Comparison of ENCODE assay signal across 15 mouse cellular contexts in genomic region chr17:3597130-3597529, GRCm38 (mm10). TPM values are rescaled to one million over a fixed set of nuclear protein-coding genes. Genes with fewer than 3 reads are reported as not detected.
DNase-seq lines count a peak whose midpoint lies in the region; ATAC-seq and TF ChIP-seq lines count a peak whose summit lies in the region.
"Had no signal": no experiment of that assay in that cellular context is flagged by ENCODE, and none has a peak within 500 bp of the region (broad histone marks: within the 10 kb centered on the region; RNA-seq: fewer than 3 reads in every experiment).

No protein-coding gene starts in this region.

- no peaks in the 10 kb centered on the region for H3K36me3 ChIP-seq in hindbrain, embryonic 11.5 days (ENCODE audit: control insufficient read depth, insufficient read depth, low read length)
- H3K36me3 ChIP-seq in hindbrain, embryonic 14.5 days (replicated peaks; ENCODE audit: control insufficient read depth, insufficient read depth) = no peaks in the 10 kb centered on the region
- no peaks in the 10 kb centered on the region for H3K36me3 ChIP-seq in lung, postnatal 0 days (ENCODE audit: insufficient read depth, low read length)
- no peaks in the 10 kb centered on the region for H3K36me3 ChIP-seq in kidney, adult 2 months (ENCODE audit: control insufficient read depth, insufficient read depth, low read length)
- no peaks in the 10 kb centered on the region for H3K36me3 ChIP-seq in stomach, embryonic 16.5 days (ENCODE audit: control insufficient read depth, insufficient read depth, low read length)
- H3K36me3 ChIP-seq: forebrain, embryonic 15.5 days; heart, embryonic 12.5 days; hindbrain, embryonic 12.5 days; midbrain, embryonic 12.5 days; neural tube, embryonic 12.5 days had no signal

- no peak overlapping the region for H3K27ac ChIP-seq in hindbrain, embryonic 11.5 days (ENCODE audit: low read depth, low read length)
- H3K27ac ChIP-seq in hindbrain, embryonic 14.5 days = no peak overlapping the region
- no peak overlapping the region for H3K27ac ChIP-seq in lung, postnatal 0 days (ENCODE audit: low read length)
- peak overlapping the region; percentile 60; the same call in 1 of the 2 replicates for H3K27ac ChIP-seq in kidney, adult 2 months (ENCODE audit: insufficient read depth, low read depth, low read length)
- peak overlapping the region; percentile 45 for H3K27ac ChIP-seq in stomach, embryonic 16.5 days (ENCODE audit: low read length)
- H3K27ac ChIP-seq: forebrain, embryonic 15.5 days; hindbrain, embryonic 12.5 days; liver, embryonic 14.5 days; midbrain, embryonic 12.5 days; neural tube, embryonic 12.5 days had no signal

- H3K4me2 ChIP-seq in hindbrain, embryonic 11.5 days (replicated peaks; ENCODE audit: low read depth, low read length) = no peak overlapping the region
- H3K4me2 ChIP-seq in hindbrain, embryonic 14.5 days (replicated peaks) = no peak overlapping the region
- no peak overlapping the region for H3K4me2 ChIP-seq in lung, postnatal 0 days (replicated peaks; ENCODE audit: low read depth, low read length)
- no peak overlapping the region for H3K4me2 ChIP-seq in stomach, embryonic 16.5 days (ENCODE audit: low read depth, low read length)
- H3K4me2 ChIP-seq: forebrain, embryonic 15.5 days; heart, embryonic 12.5 days; hindbrain, embryonic 12.5 days; midbrain, embryonic 12.5 days; neural tube, embryonic 12.5 days had no signal

- H3K4me3 ChIP-seq in hindbrain, embryonic 11.5 days (ENCODE audit: low read depth, low read length) = no peak overlapping the region
- H3K4me3 ChIP-seq in hindbrain, embryonic 14.5 days (replicated peaks; ENCODE audit: low read length) = no peak overlapping the region
- H3K4me3 ChIP-seq in lung, postnatal 0 days (ENCODE audit: low read depth, low read length) = no peak overlapping the region
- H3K4me3 ChIP-seq in kidney, adult 2 months (ENCODE audit: insufficient read depth, low read depth, low read length) = no peak overlapping the region
- H3K4me3 ChIP-seq in stomach, embryonic 16.5 days (replicated peaks; ENCODE audit: low read length) = no peak overlapping the region
- H3K4me3 ChIP-seq: forebrain, embryonic 15.5 days; heart, embryonic 12.5 days; hindbrain, embryonic 12.5 days; midbrain, embryonic 12.5 days; neural tube, embryonic 12.5 days had no signal

- peak; percentile 2 for DNase-seq in hindbrain, embryonic 11.5 days (ENCODE audit: low spot score)
- DNase-seq in hindbrain, embryonic 14.5 days (ENCODE audit: low spot score) = no peak
- DNase-seq in lung, postnatal 0 days (ENCODE audit: low spot score) = no peak
- DNase-seq in lung, postnatal 14 days = no peak
- peak; percentile 20 for DNase-seq in kidney, adult 2 months
- DNase-seq in urinary bladder, postnatal 14 days (ENCODE audit: low spot score) = no peak
- no peak for DNase-seq in heart, adult 11 months
- DNase-seq: cerebellum, adult 8-10 months had no signal

- H3K4me1 ChIP-seq in hindbrain, embryonic 11.5 days (replicated peaks; ENCODE audit: control insufficient read depth, insufficient read depth, low read length) = no peaks in the 10 kb centered on the region
- no peaks in the 10 kb centered on the region for H3K4me1 ChIP-seq in hindbrain, embryonic 14.5 days (replicated peaks; ENCODE audit: control insufficient read depth, insufficient read depth, low read length)
- no peaks in the 10 kb centered on the region for H3K4me1 ChIP-seq in lung, postnatal 0 days (ENCODE audit: insufficient read depth, low read depth, low read length)
- H3K4me1 ChIP-seq in kidney, adult 2 months (ENCODE audit: control insufficient read depth, insufficient read depth, low read length) = no peaks in the 10 kb centered on the region
- H3K4me1 ChIP-seq in stomach, embryonic 16.5 days (ENCODE audit: control insufficient read depth, insufficient read depth, low read length) = peaks cover 8% of the 10 kb centered on the region; the same call in 1 of the 2 replicates
- H3K4me1 ChIP-seq: forebrain, embryonic 15.5 days; heart, embryonic 12.5 days; midbrain, embryonic 12.5 days; neural tube, embryonic 12.5 days had no signal

- no peak for TF ChIP-seq POLR2A in kidney, adult 2 months (IDR thresholded peaks at IDR 0.05; ENCODE audit: low read depth, low read length)

- 78% methylated on average over 1 of the region's 1 CpGs for WGBS in hindbrain, embryonic 11.5 days
- 76% methylated on average over 1 of the region's 1 CpGs for WGBS in hindbrain, embryonic 14.5 days
- WGBS in lung, postnatal 0 days = 29% methylated on average over 1 of the region's 1 CpGs
- WGBS in kidney, adult 2 months = 41% methylated on average over 1 of the region's 1 CpGs
- 40% methylated on average over 1 of the region's 1 CpGs for WGBS in stomach, embryonic 16.5 days

- H3K9ac ChIP-seq in hindbrain, embryonic 11.5 days (ENCODE audit: low read depth, low read length) = no peak overlapping the region
- no peak overlapping the region for H3K9ac ChIP-seq in hindbrain, embryonic 14.5 days
- no peak overlapping the region for H3K9ac ChIP-seq in lung, postnatal 0 days (replicated peaks; ENCODE audit: low read depth)
- H3K9ac ChIP-seq in stomach, embryonic 16.5 days (ENCODE audit: low read length) = no peak overlapping the region
- H3K9ac ChIP-seq: forebrain, embryonic 15.5 days; heart, embryonic 12.5 days; hindbrain, embryonic 12.5 days; liver, embryonic 14.5 days; midbrain, embryonic 12.5 days; neural tube, embryonic 12.5 days had no signal

- ATAC-seq in hindbrain, embryonic 11.5 days (ENCODE audit: low FRiP score) = no peak
- ATAC-seq in hindbrain, embryonic 14.5 days (ENCODE audit: low FRiP score) = no peak
- ATAC-seq in lung, postnatal 0 days = peak; percentile 32; the same call in 1 of the 2 replicates
- 0 out of 2 replicates have a peak, but pooled peaks have one; percentile 37 for ATAC-seq in stomach, embryonic 16.5 days (ENCODE audit: insufficient read depth, low FRiP score)
- ATAC-seq: forebrain, embryonic 15.5 days had no signal

- no peak for TF ChIP-seq CTCF in lung, postnatal 0 days (IDR thresholded peaks at IDR 0.05)
- TF ChIP-seq CTCF in kidney, adult 2 months (conservative IDR thresholded peaks at IDR 0.05; ENCODE audit: insufficient read depth, insufficient read length, low read depth, low read length) = no peak

- no peak for TF ChIP-seq EP300 in lung, postnatal 0 days (IDR thresholded peaks at IDR 0.05)

- no peaks in the 10 kb centered on the region for H3K9me3 ChIP-seq in hindbrain, embryonic 11.5 days (ENCODE audit: control insufficient read depth, low read length)
- no peaks in the 10 kb centered on the region for H3K9me3 ChIP-seq in hindbrain, embryonic 14.5 days (ENCODE audit: control insufficient read depth, low read length)
- H3K9me3 ChIP-seq in lung, postnatal 0 days (ENCODE audit: low read length) = no peaks in the 10 kb centered on the region
- H3K9me3 ChIP-seq in stomach, embryonic 16.5 days (replicated peaks; ENCODE audit: control insufficient read depth, low read length) = no peaks in the 10 kb centered on the region
- H3K9me3 ChIP-seq: forebrain, embryonic 15.5 days; heart, embryonic 12.5 days; hindbrain, embryonic 12.5 days; midbrain, embryonic 12.5 days; neural tube, embryonic 12.5 days had no signal

- no peaks in the 10 kb centered on the region for H3K27me3 ChIP-seq in hindbrain, embryonic 11.5 days (ENCODE audit: control insufficient read depth, insufficient read depth, low read length)
- H3K27me3 ChIP-seq in hindbrain, embryonic 14.5 days (ENCODE audit: control insufficient read depth, insufficient read depth, low read length) = no peaks in the 10 kb centered on the region
- H3K27me3 ChIP-seq in lung, postnatal 0 days (replicated peaks; ENCODE audit: insufficient read depth, low read length) = no peaks in the 10 kb centered on the region
- no peaks in the 10 kb centered on the region for H3K27me3 ChIP-seq in kidney, adult 2 months (replicated peaks; ENCODE audit: control insufficient read depth, insufficient read depth, low read length)
- no peaks in the 10 kb centered on the region for H3K27me3 ChIP-seq in stomach, embryonic 16.5 days (ENCODE audit: control insufficient read depth, insufficient read depth, low read length)
- H3K27me3 ChIP-seq: forebrain, embryonic 15.5 days; heart, embryonic 12.5 days; hindbrain, embryonic 12.5 days; midbrain, embryonic 12.5 days; neural tube, embryonic 12.5 days had no signal

RNA-seq across cellular contexts. Expression of gene Tfb1m, which starts 39.5 kb away (rescaled TPM):
- polyA plus RNA-seq in hindbrain, embryonic 11.5 days (2014; fragmentation: Nextera tagmentation; extraction: Ambion mirVana) = 19.8 and 21.9 TPM in 2 replicates
- 14.1 and 15.1 TPM in 2 replicates for polyA plus RNA-seq in hindbrain, embryonic 14.5 days (2014; fragmentation: Nextera tagmentation; extraction: Ambion mirVana)
- polyA plus RNA-seq in lung, postnatal 0 days (2015; fragmentation: Nextera tagmentation; extraction: Ambion mirVana) = 5.9 and 8.7 TPM in 2 replicates
- 3.8 and 4.8 TPM in 2 replicates for polyA plus RNA-seq in kidney, adult 2 months (2012; rRNA removed)
- 14.2 TPM in 2 replicates for polyA plus RNA-seq in stomach, embryonic 16.5 days (2015; fragmentation: Nextera tagmentation; extraction: Ambion mirVana)

Comparison
In these comparisons a context has a peak if more than half of its experiments do, and no peak if none do; other contexts are left out.
1. DNase-seq: peak in hindbrain, embryonic 11.5 days (single experiment) and kidney, adult 2 months (single experiment); none in hindbrain, embryonic 14.5 days (single experiment), lung, postnatal 0 days (single experiment), lung, postnatal 14 days (single experiment), urinary bladder, postnatal 14 days (single experiment) and heart, adult 11 months (single experiment).
2. ATAC-seq: peak in lung, postnatal 0 days (single experiment) and stomach, embryonic 16.5 days (single experiment); none in hindbrain, embryonic 11.5 days (single experiment) and hindbrain, embryonic 14.5 days (single experiment).
3. H3K27ac ChIP-seq: peak in kidney, adult 2 months (single experiment) and stomach, embryonic 16.5 days (single experiment); none in hindbrain, embryonic 11.5 days (single experiment), hindbrain, embryonic 14.5 days (single experiment) and lung, postnatal 0 days (single experiment).